Mouse (Mus musculus): ENCODE results near the gene Slc6a9. TPM values are rescaled to one million over a fixed set of nuclear protein-coding genes. Genes with fewer than 3 reads are reported as not detected.

Gene Slc6a9
- total RNA-seq, 2 experiments from 2014 or later, result 0.05 to 0.21 TPM

DNA sequence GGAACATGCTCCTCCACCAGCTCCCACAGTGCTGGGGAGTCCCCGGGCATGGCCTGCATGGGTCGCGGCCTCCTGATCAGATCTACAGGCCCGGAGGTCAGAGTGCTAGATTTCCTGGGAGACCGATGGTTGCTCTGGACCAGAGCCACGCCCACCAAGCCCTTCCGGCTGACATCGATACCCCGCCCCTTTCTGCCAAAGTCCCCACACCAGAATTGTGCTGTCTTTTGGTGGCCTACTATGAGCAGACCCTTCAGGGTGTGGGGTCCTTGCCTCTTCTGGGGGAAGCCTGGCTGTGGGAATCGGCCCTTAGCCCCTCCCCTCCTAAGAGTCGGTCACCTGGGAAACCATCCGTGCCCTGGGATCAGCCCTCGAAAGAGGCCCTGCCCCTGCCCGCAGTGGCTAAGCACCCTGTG, 38.2 kb downstream of the Slc6a9 start, which contains the start of gene Ccdc24:
TSS of gene Ccdc24 (minus strand) at position 87 of the 416 bp plus-strand sequence.
- no peak for ATAC-seq (replicated peaks; ENCODE audit: poor library complexity)

DNA sequence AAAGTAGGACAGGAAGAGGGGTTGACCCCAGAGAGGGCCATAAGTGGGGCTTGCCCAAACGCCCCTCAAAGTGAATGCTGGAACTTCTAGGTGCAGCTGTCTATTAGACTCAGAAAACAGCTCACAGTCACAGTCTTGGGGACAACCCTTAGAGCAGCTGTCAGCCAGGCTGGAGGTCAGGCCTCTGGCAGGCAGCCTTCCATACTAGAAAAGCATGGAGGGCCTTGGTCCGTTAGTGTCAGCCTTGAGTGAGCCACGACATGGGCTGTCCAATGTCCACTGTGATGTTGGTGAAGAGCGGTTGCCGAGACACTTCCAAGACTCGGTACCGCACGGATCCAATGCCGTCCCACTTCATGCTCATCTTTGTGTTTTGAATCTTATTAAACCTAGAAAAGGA, 39.3 kb downstream of the Slc6a9 start:
- ATAC-seq (replicated peaks; ENCODE audit: poor library complexity), result no peak

DNA sequence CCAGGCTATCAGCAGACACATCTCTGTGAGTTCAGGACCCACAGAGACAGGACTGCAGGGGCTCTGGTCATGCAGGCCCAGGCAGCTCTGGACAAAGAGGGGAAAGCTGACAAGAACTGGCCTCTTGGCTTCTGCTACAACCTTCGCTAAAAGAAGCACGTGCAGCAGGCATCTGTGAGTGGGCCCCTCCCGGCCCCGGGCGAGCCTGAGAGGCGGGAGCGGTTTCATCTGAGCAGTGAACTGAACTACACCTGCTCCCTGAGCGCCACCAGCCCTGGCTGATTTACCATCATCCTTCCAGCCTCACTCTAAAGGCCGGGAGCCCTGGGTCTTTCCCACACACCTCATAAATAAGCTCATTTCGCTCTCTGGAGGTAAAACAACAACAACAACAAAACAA, 44.0 kb downstream of the Slc6a9 start:
- ATAC-seq (replicated peaks; ENCODE audit: poor library complexity), result no peak

DNA sequence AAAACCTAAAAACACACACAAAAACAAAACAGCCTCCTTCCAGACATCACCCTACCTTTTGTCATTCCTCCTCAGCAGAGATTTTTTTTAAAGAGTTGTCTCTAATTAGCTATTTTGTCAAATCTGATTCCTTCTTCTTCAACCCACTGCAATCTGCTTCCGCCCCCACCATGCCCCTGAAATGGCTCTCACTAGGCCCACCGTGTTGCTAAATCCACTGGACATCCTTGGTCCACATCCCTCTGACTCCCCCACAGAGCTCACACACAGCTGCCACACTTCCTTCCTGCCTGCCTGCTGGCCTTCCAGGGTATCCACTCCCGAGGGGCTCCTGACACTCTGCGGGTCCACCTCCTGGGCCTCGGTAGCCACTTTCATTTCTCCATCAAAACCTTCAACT, 44.4 kb downstream of the Slc6a9 start:
- no peak for ATAC-seq (replicated peaks; ENCODE audit: poor library complexity)

DNA sequence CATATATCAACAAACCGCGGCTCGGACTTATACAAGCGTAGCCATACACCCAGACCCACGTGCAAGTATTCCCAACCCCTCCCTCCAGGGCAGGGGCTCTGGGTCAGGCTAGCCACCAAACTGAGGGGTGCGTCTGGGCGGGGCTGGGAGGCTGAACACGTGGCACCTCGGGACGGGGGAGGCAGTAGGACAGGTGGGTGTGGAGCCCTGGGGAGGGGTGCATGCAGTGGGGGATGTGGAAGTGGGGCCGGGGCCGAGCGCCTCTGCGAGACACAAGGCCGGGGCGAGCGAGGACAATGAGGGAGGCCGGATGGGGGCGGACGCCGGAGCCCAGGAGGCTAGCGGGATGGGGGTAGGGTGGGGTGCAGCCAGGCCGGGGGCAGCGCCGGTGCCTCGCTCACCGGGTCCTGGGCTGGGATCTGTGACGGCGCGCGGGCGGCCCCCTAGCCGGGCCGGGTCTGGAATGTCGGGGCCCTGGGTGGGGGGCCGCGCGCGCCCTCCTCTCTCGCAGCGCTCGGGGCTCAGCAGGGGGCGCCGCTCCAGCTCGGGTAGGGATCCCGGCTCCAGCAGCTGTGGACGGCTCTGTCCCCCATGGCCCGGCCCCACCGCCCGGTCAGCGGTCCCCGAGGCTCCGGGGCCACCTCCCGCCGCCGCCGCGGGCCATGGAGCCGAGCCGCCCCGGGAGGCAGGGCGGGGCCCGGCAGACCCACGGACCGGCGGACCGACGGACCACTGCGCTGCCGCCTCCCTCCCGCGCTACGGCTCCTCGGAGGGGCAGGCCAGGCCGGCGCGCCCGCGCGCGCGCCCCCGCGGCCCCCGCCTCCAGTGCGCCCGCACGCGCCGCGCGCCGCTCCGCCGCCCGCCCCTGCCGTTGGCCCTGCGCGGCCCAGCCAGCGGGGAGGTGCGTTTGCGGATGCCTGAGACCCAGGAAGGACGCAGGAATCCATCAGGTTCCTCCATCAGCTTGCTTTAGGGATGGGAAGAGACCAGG, 48.7 kb downstream of the Slc6a9 start, which contains the start of gene B4galt2:
TSS of gene B4galt2 (minus strand) at position 787 of the 991 bp plus-strand sequence.
- no peak for ATAC-seq (replicated peaks; ENCODE audit: poor library complexity)

DNA sequence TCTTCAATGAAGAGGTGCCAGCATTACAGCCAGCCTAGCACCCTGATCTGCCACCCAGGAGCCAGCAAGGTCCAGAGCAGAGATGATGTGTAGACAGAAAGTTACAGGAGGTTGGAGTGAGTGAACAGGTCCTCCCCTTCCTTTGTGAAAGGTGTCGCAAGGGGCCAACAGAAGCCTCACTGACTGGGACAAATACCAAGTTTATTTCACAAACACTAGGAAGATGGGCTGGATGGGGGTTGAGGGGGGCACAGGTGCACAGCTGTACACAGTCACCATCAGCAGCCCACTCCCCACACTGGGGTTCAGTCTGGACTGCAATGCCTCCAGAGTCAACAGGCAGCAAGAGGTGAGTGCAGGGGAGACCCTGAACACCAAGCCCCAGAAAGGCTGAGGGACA, 49.8 kb downstream of the Slc6a9 start:
- ATAC-seq (replicated peaks; ENCODE audit: poor library complexity), result no peak

DNA sequence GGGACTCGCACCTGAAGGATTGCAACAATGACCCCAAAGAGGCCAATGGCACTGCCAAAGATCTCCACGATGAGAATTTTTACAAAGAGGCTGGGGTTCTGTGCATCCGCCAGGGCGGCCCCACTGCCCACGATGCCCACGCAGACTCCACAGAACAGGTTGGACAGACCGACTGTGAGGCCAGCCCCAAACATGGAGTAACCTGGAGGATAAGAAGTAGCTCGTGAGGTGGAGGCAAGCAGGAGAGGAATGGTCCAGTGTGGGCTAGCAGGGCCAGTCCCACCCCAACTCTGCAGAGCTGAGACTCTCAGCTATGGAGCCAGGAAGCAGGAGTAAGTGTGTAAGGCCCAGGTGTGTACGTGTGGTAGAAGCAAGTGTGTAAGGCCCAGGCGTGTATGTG, 50.8 kb downstream of the Slc6a9 start:
- no peak for ATAC-seq (replicated peaks; ENCODE audit: poor library complexity)

DNA sequence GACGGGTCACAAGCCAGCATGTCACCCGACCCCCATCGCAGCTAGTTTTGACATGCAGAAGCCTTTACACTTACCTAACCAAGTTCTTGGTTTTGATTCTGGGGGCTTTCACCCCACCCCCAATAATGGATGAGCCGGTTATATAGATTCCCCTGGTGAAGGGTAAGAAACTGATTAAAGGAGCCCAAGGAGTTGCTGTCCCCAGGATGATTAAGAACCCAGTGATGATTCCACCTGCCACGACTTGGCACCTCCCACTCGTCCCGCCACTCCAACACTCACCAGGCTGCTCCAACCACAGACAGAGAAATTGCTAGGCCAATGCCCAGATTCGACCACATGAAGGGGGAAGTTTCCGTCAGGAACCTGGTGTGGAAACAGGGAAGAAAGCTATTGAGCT, 51.7 kb downstream of the Slc6a9 start:
- peak; percentile 1; the same call in 1 of the 2 replicates for ATAC-seq (replicated peaks; ENCODE audit: poor library complexity)

DNA sequence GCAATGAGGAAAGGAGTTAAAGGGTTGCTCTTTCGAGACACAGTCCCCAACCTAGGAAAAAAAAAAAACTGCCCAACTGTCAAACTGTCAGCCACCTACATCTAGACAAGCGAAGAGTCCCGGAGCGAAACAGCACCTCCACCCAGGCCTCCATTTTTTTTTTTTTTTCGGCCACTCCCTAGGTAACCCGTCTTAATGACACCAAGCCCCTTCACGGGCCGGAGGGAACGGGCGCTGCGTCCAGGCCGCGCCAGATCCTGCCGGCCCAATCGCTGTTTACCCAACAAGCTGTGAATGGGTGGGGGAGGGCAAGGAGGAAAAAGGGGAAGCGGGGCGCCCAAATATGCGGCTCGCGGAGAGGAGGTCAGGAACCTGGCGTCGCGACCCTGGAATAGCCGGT, 52.3 kb downstream of the Slc6a9 start:
- ATAC-seq (replicated peaks; ENCODE audit: poor library complexity), result peak; percentile 46

DNA sequence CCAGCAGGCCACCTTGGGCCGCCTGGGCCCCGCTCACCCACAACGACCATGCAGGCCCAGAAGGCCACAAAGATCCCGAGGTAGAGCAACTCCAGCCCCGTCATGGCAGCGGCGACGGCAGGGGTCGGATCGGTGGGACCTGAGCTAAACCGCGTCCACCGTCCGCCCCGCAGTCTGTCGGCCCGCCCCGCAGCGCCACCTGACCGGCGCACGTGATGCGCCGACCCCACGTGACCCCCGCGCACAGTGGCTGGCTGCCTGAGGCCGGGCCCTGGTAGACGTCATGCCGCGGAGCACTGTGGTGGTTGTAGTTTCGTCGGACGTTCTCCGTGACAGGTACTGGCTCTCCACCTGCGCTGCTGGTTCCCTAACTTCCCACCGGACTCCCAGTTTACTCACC, 52.8 kb downstream of the Slc6a9 start, which contains the start of gene Atp6v0b:
TSS of gene Atp6v0b (minus strand) at position 201 of the 400 bp plus-strand sequence.
- ATAC-seq (replicated peaks; ENCODE audit: poor library complexity), result peak; percentile 70

DNA sequence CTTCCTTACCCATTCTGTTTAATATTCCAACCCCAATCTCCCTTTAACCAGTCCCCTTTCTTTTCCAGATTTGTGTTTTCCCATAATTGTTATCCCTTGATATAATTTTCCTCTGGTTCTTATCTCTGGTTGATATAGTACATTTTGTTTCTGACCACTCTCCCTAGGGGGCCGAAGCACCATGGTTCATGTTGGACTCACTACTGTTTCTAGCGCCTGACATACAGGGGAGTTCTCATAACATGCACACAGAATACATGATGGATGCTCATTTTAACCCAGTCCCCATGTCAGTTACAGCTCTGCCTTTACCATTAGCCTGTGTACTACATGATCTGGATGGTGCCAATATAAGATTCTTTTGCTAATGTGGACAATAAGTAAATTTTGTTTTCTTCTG, 53.6 kb downstream of the Slc6a9 start:
- ATAC-seq (replicated peaks; ENCODE audit: poor library complexity), result no peak

DNA sequence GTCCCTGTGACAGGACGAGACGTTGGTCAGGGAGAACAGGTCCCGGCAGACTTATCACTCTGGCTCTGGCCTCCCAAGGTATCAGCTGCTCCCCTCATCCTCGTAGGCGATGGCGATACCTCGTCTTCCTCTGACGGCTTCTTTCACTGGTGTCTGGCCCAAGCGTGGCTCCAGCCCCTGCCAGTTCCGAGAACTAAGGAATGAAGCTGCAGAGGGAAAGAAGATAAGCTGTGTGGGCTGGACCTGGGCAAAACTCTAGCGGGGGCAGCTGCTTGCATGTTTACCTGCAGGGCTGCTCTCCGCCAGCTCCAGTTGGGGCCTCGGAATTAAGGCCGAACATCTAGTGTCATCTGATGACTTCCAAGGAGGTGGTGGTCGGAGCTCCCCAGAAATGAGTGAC, 55.2 kb downstream of the Slc6a9 start:
- no peak for ATAC-seq (replicated peaks; ENCODE audit: poor library complexity)

DNA sequence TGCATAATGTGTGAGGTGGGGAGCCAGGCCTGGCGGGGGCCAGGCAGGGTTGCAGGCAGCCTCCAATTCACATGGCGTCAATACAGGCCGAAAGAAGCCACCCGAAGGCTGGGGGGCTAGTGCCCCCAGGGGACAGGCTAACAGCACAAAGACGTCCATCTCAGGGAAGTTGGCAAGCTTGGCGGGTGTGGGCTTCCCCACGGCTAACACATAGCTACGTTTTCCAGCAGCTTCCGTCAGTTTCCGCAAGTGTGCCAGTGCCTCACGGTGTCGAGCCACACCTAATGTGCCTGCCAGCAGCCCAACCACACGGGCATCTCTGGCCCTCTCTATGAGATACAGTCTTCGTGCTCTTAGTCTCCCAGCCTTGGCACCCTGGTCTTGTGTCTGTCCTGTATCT, 55.7 kb downstream of the Slc6a9 start:
- no peak for ATAC-seq (replicated peaks; ENCODE audit: poor library complexity)

DNA sequence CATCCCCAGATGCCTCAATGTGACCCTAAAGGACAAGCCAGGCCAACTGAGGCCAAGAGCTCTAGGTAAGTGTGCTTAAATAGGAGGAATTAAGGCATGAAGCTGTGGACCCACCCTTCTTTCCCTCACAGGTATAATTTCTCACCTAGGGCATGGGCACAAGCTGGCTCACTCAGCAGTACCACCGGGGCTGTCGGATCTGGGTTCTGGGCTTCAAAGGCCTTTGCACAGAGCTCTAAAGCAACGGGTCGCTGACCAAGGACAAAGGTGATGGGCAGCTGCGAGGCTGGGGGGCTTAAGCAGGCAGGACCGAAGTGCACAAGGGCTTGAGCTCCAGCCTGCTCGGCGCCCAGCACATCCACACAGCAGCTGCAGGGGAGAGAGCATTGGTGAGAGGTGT, 56.4 kb downstream of the Slc6a9 start:
- ATAC-seq (replicated peaks; ENCODE audit: poor library complexity), result no peak

DNA sequence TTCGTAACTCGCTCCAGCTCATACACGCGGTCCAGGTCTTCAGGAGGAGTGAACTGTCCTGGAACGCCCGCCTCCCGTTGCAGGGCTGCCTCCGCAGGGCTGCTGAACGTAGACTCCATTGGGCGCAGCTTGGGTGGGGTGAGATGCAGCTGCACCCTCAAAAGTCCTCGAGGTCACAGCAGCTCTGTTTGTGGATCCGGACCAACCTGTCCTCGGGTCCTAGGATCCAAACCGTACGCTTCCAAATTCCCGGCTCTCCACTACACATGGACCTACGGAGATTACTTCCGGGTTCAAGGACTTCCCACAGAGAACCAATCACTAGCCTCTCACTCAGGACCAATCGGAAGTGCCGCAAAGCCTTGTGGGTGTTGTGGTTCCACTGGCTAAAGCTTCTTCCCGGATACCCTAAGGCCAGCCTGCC, 57.4 kb downstream of the Slc6a9 start, which contains the start of gene Dph2:
TSS of gene Dph2 (minus strand) at position 295 of the 424 bp plus-strand sequence.
- peak; percentile 89 for ATAC-seq (replicated peaks; ENCODE audit: poor library complexity)

DNA sequence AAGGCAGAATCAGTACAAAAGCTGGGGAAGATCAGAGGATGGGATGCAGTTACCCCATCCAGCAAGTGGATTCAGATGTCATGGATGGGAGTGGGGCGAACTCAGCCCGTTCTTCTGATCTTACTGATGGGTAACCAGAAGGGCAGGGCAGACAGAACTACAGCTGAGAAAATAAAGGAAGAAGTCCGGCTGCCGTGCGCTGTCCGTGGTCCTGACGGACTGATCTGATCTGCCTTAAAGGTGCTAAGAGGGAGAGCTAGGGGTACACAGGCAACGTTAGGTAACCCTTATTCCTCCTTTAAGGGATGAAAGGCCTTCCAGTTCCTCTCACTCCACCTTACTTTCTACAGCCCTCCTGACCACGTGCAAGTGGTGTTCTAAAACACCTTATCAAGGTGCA, 59.1 kb downstream of the Slc6a9 start:
- peak; percentile 57 for ATAC-seq (replicated peaks; ENCODE audit: poor library complexity)

DNA sequence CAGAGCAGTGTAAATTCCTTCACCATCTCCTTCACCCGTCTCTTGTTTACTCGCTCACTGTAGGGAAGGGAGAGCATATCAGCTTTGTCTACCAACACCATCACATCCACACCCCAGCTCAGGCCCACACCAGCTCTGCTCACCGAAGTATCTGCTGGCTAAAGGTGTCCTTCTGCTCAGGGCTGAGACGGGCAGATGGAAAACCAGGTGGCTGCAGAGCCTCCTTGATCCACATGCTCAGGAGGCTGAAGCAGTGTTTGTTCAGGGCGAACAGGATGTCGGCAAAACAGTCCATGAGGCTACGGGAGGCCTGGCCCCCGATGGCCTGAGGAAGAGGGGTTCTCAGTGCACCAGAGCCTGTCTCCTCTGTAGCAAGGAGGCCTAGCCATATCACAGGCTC, 60.3 kb downstream of the Slc6a9 start:
- ATAC-seq (replicated peaks; ENCODE audit: poor library complexity), result no peak

DNA sequence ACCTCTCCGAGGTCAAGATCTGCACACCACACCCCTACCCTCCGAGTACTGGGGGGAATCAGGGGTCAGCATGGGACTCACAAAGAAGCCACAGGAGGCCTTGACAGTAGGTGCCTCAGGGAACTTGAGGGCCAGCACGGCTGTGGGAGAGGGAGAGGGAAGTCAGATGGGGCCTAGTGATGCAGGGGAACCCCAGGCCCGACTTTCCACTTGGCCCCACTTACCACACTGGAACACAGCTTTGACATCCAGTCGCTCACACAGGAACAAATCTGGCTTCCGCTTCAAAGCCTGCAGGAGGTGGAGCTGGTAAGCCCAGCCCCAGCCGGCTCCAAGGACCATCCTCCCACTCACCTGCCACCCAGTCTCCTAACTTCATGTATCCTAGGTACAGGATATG, 61.0 kb downstream of the Slc6a9 start:
- no peak for ATAC-seq (replicated peaks; ENCODE audit: poor library complexity)

DNA sequence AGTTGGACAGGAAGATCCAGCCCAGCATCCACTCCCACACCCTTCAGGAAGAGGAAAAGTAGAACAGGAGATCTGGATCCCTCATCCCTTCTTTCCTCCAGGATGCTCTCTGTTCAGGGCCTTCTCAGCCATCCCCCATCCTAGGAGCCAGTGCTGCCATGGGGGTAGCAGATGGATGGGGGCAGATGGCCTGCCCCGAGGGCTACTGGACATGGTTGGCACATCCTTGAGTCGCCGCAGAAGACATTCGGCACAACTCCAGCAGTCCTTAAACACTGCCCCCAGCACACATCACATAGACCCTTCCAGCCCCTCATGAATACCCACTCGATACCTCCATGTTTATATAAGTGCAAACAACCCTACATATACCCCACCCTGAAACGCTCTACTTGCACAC, 61.7 kb downstream of the Slc6a9 start:
- no peak for ATAC-seq (replicated peaks; ENCODE audit: poor library complexity)

DNA sequence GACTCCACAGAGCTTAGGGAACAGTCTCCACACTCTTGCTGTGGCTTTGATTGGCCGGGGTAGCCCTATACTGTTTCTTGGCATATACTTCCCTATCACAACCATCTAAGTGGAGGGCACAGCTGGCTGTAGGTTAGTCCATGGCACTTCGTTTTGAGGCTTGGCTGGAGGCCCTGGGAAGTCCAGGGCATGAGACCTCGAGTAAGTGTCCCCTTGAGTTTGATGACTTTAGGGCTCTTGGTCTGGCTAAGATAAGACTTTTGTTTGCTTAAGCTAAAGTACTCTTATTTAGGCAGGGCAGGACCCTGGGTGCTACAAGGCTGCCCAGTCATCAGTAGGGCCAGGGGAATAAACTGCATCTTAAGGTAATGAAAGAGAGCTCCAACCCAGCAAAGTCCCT, 63.8 kb downstream of the Slc6a9 start:
- no peak for ATAC-seq (replicated peaks; ENCODE audit: poor library complexity)

DNA sequence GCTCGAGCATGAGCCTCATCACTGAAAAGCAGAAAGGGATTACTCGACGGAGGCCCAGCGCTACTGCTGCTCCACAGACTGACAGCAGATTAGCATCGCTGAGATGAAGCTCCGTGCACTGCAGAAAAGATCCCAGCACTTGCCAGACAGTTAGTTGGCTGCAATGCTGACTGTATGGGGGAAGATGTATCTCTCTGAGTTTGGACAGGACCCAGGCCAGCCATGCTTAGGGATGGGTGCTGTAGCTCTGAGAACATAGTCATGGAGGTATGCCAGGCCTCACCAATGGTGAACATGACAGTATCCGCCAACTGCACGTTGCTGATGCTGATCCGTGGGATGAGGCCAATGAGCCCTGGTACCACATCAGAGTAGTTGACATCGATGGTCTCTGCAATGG, 69.8 kb downstream of the Slc6a9 start:
- no peak for ATAC-seq (replicated peaks; ENCODE audit: poor library complexity)

DNA sequence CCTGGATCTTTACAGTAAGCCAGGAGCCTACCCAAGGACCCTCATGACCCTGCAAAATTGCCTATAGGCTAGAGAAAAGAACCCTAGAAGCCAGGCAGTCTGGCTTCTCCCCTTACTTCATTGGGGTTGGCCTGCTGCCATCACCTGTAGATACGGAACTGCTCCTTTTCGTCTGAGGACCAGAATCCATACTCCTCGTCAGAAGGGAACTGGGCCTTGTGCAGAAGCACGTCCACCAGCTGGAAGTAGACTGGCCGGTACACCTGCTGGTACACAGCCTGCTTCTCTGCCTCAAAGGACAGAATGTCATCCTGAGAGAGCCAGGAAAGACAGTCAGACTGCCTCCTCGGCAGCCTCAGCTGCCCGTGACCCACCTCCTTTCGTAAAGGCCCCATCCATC, 70.5 kb downstream of the Slc6a9 start:
- no peak for ATAC-seq (replicated peaks; ENCODE audit: poor library complexity)
